Mouse (Mus musculus): Measurements from ENCODE around the gene Rnf38. TPM values are rescaled to one million over a fixed set of nuclear protein-coding genes. Genes with fewer than 3 reads are reported as not detected.
A peak's percentile ranks its signal among the peaks of the same experiment; 100 is the strongest.

The Rnf38 gene
- 10 to 100 TPM; 48.8 to 55.4 (median 50.9) TPM for total RNA-seq (2022)

DNA sequence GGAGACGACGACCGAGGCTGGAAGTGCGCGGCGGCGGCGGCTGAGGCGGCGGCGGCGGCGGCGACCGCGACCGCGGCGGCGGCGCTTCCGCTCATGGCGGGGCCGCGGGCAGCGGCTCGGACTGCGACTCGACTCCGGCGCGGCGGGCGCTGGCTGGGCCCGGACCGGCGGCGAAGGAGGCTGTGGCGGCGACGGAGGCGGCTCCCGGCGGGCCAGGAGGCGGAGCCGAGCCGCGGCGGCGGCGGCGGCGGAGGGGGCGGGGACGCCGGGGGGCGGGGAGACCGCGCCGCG lies at the start of gene Rnf38:
TSS of gene Rnf38 (minus strand) at position 77 of the 291 bp plus-strand sequence.
- no peak for DNase-seq (ENCODE audit: low spot score in 2 of 2)

DNA sequence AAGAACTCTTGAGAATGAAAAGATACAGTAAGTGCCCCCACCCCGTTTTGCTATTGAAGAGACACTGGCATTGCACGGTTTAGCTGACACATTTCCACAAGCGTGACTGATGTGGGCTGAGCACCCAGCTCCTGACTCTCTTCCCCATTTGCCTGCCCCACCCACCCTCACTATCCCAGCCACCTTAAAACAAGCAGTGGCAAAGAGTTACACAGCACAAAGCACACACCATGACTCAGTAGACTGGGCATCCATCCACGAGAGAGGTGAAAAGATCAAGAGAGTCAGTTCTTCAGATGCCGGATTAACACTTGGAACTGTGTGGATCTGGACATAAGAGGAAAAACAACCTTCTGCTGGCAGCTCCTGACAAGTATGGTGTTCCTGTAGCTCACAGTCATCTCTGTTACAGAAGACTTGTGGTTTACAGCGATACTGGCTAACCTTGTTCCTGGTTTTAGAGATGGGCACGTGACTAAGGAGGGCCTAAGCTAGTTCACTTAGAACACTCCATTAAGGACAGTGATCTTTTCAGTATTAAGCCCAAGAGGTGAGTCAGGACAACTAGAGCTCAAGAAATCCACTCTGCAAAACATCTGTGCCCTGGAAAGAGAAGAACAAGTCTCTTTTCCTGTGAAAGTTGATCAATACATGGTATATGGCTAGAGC lies 48.1 kb upstream of the Rnf38 start:
- no peak for DNase-seq (ENCODE audit: low spot score in 2 of 2)

DNA sequence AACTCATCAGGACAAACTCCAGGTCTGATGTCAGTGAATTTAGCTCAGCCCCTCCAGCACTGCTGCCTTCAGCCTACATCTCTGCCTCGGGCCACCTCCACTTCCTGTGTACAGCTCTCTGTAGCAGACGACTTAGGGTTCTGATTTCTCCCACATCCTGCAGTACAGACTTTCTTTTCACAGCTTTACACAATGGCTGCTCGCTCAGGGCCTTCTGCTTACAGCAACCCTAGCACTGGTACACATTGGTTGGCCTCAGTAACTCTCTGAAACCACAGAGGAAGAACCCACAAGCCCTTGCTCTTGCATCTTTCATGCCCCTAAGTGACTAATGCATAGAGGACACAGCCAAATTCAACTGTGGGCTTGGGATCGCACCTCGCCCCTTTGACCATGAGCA lies 37.5 kb upstream of the Rnf38 start:
- no peak for DNase-seq (ENCODE audit: low spot score in 2 of 2)

- no peak for DNase-seq (ENCODE audit: low spot score in 2 of 2)
These were observed 35.8 kb upstream of the Rnf38 start for GRCm38 (mm10) chr4:44269376-44269817.

GRCm38 (mm10) chr4:44267437-44267836 lies 33.8 kb upstream of the Rnf38 start:
- DNase-seq (ENCODE audit: low spot score in 2 of 2): no peak

DNA sequence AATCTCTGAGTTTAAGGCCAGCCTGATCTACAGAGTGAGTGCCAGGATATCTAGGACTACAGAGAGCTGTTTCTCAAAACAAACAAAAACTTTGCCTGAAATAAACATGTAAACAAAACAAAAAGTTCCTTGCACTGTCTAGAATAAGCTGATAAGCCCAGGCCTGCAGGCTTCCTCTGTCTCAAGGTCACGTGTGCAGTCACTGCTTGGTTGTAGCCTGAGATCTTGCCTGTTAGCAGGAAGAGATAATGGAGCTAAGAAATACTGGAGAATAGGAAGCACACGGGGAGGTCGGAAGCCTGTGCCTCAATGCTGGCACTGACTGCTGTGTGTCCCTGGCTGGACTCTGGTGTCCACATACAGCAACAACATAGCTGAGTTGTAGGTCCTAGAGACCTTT lies 31.9 kb upstream of the Rnf38 start:
- DNase-seq (ENCODE audit: low spot score in 2 of 2): no peak

GRCm38 (mm10) chr4:44260244-44260643 lies 26.7 kb upstream of the Rnf38 start:
- no peak for DNase-seq (ENCODE audit: low spot score in 2 of 2)

DNA sequence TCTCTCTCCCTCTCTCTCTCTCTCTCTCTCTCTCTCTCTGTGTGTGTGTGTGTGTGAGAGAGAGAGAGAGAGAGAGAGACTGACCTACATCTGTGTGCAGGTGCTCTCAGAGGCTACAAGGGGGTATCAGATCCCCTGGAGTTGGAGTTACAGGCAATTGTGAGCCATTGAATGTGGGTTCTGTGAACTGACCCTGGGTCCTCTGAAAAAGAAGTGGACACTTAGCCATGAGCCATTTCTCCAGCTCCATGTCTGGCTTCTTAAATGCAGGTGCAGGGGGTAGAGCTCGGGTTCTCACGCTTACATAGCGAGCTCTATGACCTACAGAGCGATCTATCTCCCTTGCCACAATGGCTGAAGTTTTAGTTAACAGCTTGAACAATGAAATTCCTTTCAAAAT lies 25.5 kb upstream of the Rnf38 start:
- DNase-seq (ENCODE audit: low spot score in 2 of 2): no peak

DNA sequence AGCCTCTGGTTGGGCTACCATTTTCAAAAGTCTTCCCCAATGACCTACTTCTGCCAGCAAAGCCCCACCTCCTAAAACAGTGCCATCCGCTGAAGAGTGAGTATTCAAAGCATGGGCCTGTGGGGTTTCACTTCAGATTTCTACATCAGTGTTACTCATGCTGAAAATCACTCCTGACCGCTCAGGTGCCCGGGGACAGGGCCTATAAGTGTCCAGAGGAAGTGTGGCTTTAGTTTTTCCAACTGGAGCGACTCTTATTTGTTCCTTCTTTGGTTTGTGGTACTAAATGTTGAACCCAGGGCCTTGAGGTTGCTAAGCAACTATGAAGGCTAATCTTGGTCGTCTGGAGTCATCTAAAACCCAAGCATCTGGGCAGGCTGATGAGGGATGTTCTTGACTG lies 21.0 kb upstream of the Rnf38 start:
- no peak for DNase-seq (ENCODE audit: low spot score in 2 of 2)

DNA sequence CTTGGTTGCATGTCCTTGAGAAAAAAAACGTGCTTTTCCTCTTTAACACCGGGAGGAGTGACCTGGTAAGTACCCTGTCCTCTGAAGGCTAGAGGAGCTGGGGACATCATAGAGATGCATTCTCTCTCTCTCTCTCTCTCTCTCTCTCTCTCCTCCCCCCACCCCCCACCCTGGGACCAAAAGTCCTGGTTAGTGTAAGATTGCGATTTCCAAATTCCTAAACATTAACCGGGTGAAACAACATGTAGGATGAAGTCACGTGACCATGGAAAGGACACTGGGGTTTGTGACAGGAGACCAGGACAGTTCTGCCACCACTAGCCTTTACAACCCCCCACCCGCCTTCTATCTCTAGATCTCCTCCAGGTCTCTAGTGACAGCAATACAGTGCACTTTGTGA lies 19.6 kb upstream of the Rnf38 start:
- no peak for DNase-seq (ENCODE audit: low spot score in 2 of 2)

DNA sequence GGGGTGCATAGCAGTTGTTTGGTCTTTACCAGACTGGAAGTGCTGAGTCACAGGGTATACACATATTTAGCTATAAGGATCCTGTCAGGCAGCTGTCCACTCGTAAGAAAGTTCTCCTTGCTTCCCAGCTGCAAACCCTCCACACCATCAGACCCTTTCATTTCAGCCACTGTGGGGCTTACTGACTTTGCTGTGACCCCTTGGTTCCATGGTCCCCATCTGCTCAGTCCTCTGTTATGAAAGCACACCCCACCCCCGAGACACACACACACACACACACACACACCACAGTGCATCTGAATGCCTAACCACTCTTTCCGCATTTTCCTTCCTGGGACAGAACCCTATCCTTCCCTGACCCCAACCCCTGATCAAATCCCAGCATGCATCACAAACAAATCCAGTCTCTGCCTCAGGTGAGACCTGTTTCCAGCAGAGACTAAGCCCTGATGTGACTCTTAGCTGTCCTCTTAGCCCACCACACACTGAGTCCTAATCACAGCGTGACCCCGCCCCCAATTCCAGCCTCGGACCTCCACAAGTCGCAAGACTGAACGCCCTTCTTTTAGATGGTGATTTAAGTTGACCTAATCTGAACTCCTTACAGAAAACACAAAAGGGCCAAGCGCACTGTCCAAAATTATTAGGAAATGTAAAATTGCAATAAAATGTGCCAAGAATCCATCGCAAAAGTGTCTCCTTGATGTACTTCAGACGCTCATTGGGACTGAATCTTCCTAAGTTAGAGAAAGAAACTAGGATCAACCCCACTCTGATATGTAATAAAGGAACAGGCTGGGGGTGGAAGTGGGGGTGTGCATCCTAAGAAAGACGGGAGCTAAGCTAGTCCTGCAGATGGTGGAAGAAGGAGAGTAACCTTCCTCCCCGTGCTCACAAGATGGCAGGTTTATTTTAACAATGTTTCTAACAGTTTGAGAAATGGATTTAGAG lies 18.7 kb upstream of the Rnf38 start:
- DNase-seq (ENCODE audit: low spot score in 2 of 2): no peak

DNA sequence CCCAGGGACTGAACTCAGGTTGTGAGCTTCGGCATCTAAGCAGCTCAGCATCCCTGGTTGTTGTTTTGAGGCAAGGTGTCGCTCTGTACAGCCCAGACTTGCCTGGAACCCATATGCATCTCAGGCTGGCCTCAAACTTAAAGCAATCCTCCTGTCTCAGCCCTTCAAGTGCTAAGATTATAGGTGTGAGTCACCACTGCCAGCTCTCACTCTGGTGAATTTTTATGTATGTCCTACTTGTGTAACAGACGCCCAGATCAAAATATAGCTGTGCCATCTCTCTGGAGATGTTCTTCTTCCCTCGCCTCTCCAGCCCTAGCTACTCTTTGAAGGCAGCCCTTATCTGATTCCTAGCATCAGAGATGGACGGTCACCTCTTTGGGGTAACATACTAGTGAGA lies 17.9 kb upstream of the Rnf38 start:
- no peak for DNase-seq (ENCODE audit: low spot score in 2 of 2)

DNA sequence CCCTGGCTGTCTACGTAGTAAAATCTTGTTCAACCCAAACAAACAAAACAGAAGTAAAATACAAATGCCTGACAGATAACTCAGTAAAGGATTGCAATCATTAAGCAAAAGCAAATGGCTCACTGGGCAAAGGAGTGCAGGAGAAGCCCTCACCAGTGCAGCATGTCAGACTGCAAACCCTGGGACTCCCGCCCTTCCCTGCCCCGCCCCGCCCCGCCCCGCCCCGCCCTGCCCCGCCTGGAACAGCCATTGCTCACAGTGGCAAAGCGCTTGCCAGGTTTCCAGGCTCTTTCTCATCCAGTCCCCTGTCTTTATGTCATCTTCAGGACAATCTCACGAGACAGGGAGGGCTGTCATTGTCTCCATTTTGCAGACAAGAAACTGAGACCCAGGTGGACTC lies 16.1 kb upstream of the Rnf38 start:
- DNase-seq (ENCODE audit: low spot score in 2 of 2): no peak

DNA sequence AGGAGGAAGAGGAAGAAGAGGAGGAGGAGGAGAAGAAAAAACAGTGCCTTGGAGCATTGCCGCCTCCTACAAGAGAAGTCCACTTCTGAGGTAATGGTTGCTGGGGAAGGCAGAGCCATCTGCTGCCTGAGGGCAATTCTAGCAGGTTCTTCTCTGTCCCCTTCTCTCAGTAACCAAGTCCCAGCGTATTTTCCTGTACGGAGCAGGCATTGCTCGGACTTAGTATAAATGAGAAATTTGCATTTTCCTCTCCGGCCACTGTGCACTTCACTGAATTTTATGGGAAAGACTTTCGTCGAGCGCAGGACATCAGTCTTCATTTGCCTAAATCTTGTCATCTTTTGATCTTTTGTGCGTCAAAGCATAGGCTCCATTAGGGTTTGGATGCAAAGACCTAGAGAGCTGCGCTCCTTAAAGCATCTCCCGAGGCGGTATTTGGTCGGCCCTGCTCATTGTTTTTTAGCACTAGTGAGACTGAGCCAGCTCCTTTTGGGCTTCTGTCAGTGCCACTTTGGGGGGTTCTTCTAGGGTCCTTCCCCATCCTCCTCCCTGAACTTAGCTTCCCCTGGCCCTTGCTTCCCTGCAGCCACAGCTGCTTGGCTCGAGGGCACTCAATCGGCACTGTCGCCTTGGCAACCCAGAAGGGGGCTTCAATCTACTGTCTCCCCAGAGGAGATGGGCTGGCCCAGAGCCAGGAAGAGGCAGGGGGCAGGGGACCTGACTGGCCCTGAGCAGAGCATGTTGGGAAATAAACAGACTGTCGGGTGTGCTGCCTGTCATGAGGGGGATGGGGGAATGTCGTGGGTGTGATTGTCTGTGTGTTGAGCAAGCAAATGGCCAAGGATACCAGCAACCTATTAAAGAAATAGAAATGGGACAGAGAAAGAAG lies 13.7 kb upstream of the Rnf38 start:
- DNase-seq (ENCODE audit: low spot score in 2 of 2): no peak

DNA sequence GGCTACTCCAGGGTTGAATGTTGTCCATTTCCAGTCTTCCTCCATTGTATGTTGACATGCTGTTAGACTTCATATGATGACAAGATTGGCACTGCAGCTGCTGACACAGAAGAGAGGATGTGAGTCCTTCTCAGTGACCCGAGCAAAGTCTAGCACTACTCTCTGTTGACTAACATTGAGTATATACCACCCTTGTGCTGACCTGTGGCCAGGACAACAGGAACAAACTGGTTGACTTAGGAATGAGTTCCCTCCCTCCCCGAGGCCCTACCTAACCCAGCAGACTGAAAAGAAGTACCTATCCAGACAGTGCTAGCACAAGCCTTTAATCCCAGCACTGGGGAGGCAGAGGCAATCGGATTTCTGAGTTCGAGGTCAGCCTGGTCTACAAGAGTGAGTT lies 12.7 kb upstream of the Rnf38 start:
- no peak for DNase-seq (ENCODE audit: low spot score in 2 of 2)

DNA sequence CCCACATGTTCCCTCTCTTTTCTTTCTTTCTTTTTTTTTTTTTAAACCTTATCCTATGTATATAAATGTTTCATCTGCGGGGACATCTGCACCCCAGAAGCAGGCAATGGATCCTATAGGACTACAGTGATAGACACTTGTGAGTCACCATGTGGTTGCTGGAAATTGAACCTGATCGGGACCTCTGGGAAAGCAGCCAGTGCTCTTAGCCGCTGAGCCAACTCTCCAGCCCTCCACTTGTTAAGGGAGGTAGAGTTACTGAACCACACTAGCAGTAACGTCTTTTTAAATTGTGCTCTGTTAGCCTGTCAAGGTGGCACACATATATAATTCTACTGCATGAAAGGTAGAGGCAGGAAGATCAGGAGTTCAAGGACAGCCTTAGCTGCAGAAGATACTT lies 8.0 kb upstream of the Rnf38 start:
- DNase-seq (ENCODE audit: low spot score in 2 of 2): no peak

- DNase-seq (ENCODE audit: low spot score in 2 of 2): no peak
These were observed 2.4 kb upstream of the Rnf38 start for GRCm38 (mm10) chr4:44235946-44236345.

DNA sequence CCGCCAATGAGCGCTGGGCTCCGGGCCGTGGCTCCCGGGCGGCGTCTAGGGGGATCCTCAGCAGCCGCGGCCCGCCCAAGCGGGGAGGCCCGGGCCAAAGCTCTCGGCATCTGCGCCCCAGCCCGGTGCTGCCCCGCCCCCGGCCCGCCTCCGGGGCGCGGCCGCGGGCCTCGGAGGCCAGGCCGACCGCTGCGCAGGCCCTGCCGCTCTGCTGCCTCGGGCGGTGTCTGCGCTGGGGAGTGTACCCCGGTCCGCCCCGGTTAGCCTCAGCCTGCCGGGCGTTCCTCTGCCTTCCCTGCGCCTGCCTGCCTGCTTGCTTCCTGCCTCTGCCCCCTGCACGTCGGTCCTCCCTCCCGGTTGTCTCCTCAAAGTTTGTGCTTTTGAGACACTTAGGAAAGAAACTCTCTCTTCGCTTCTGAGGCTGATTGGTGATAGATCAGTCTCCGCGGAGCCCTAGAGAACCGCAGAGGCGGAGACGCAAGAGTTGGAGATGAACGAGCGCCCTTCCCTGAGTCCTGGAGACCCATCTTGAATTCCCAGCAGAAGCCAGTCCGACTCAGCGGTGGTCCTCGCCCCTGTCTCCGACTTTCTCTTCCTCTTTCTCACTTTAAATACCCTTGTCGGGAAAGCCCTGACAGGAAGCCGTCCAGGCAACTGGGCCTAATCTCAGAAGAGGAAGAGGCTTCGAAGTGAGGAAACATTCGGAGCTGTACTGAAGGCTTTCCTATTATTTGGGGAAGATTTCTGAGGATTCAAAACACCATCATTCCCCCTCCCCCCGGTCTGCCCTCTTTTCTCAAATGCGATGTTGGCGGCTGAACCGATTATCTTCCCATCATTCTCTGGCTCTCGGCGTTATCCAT lies 646 bp upstream of the Rnf38 start:
- DNase-seq (ENCODE audit: low spot score in 2 of 2): peak; percentile 68 to 84

DNA sequence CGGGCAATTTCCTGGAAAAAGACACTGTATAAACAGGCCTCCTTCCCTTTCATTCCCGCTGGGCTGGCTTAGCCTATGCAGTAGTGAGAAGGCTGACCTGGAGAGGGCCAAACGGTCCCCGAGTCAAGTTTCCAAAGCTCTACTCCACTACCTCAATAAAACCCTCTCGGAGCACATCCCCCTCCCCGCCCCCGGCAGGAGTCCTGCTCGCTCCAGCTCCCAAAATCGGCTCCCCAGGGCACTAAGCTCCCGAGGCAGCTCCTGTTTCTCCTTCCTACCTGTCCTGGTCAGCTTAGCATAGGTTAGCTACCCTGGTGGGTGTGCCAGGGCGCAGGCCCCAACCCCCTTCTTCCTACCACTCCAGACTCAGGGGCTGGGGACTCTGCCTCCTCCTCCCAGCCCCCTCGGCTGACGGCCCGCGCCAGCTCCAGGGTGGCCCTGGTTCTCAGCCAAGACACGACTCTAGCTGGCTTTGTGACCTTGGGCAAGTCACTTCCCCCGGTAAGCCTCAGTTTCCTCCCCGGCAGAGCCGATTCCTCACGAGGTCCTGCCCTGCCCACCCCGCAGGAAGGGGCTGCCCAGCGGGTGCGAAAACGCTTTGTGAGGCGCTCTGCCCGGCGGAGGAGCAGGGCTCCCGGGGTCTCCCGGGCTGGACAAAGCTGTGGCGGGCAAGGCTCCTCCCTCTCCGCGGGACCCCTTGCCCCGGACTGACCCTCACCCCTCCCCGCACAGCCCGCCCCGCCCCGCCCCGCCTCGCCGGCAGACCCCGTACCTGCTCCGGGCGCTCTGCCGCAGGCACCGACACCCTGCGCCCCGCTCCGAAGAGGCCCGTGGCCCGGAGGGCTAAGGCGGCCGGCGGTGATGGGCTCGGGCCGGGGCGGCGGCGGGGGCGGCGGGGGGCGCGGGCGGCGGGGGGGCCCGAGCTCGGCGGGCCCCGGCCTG lies 547 bp downstream of the Rnf38 start:
- DNase-seq (ENCODE audit: low spot score in 2 of 2): peak; percentile 17 to 22

- no peak for DNase-seq (ENCODE audit: low spot score in 2 of 2)
These were observed 8.5 kb downstream of the Rnf38 start for GRCm38 (mm10) chr4:44225128-44225527.
